Mouse (Mus musculus): ENCODE measurements around the gene Klrg1.

Klrg1 gene

DNA sequence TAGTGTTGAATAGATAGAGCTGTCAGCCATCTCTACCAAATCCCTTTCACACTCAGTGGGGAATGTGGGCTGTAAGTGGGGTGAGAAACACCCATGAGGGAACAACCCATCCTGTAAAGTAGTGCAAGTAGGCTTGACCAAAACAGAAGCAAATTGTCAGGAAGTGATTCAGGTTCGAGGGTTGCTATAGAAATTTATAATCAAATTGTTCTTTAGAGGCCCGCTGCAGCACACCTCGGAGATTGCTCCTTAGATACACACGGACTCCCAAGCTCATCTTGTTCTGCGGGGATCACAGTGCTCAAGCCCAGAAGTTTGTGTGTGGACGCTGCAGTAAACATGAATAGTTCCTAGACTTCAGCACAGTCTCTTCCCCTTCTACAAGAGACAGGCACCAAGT is at the start of gene Klrg1:
Gene Klrg1, minus strand, starts transcription at position 101 of the 400 bp plus-strand sequence.
- DNase-seq (ENCODE audit: low spot score in 2 of 2): no peak

DNA sequence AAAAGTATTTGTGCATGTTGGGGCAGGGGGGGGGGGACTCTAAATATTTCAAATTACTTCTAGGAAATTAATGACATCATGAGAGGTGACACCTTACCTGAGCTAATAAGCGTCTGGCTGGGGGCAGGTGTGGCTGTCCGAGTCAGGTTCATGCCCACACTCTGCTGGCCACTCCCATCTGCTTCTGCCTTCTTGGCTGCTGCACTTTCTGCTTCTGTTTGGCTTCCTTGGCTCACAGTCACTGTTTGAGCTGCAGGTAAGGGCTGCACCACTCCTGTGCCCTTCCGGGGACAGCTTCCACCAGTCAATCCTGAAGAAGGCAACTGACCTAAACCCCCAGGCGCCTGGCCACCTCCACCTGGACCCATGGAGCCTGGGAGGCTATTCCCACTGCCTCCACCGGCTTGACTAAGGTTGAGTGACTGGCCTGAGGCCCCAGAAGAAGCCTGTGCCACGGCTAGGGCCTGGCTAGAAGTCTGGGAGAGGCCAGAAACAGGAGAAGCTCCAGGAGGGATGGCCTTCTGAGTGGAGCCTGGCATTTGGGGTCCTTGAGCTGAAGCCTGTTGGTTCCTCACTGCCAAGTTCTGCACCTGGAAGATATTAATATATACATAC is 42.8 kb upstream of the Klrg1 start:
- DNase-seq (ENCODE audit: low spot score in 2 of 2): no peak

DNA sequence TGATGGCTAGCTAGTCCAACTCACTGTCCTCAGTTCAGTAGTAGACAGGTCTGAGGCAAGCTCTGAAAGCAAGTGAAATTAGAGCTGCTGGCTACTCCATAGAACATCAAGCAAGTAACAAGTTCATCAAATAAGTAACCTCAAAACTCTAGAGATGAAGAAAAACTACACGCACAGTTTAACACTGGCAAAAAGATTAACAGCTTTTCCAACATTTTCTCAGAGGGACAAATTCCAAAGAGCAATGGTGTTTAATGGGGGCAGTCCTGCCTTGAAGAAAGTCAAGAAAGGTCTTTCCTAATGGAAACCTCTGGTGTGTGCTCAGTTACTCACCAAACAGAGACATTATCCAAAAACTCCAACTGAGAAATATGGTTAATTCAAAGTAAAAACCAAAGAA is 36.0 kb upstream of the Klrg1 start:
- DNase-seq (ENCODE audit: low spot score in 2 of 2): no peak

DNA sequence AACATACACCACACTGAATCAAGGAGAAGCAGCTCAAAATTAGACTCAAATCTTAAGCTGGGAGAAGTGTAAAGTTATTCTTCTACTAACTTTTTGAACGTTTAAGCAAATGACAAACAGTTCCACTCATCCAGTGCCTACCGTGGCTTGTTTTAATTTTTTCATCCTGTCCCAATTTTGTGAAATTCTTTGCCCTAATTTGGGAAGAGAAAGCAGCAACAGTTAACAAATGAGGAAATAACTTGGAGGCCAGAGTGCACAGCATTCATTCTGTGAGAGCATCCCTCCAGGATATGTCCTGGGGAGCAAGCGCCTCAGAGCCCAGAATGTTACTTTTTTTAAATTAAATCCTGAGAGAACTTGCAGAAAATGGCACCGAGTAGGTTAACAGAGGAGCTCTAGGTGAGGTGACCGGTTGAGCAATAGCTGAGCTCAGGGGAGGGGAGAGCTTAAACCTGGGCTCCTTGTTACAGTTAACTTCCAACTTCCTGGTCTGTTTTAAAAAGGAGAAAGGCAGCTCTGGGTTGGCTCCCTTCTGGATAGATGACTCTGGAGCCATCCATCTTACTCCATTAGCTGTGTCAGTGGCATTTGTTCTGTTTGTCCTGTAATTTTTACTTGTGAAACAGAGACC is 27.6 kb upstream of the Klrg1 start:
- no peak for DNase-seq (ENCODE audit: low spot score in 2 of 2)

DNA sequence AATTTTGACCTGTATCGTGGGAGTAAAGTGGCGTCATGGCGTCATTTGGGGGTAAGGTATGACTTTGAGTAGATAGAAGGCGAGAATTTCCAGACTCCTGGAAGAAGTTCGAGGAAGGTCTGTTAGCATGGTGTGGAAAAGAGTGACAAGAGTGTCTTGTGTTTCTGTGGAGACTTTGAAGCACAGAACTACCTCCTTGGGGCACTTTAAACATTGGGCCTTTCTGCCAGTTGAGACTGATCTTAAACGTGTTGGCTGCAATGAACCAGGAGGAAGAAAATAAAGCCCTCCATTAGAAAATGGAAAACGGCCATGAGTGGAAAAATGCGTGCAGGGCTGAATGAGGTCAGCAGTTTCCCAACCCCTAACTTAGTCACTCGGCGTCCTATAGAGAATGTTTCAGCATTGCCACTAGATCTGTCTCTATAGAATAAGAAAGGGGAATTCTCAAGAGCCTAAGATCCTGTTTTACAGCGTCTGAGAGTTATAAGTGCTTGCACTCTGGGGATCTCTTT is 26.8 kb upstream of the Klrg1 start:
- DNase-seq (ENCODE audit: low spot score in 2 of 2): no peak

DNA sequence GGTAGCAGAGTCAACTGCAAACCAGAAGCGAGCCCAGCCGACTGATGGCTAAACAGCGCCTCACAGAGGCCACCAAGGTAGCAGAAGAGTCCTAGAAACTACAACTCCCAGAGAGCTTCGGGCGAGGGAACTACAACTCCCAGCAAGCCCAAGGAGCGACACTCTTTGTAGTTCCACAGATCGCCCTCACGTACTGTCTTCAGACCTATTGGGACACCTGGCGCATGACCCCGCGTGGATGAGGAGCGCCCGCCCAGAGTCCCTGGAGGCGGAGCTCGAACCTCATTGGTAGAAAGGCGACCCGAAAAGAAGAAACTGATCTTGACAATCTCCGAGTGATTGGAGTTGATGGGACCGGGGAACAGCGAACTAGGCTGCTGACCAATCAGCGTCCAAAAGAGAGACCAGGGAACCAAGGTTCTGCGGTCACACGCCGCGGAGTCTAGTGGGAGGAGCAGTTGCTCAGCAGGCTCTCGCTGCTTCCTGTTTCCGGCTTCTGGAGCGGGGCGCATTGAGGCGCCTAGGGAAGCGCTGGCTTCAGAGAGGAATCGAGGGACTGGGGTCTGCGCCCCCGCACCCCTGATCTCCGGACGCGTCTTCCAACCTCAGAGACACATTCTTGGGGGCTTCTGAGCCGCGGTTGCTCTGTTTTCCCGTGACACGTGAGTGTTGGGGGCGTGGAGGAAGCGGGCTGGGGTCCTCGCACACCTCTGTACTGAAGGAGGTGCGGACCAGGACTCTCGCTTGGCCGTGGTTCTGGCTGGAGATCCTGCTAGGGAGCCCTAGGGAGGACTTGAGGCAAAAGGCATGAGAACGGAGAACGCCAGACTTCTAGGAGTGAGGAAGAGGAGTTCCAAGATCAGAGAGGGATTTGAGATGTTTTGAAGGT is 26.1 kb upstream of the Klrg1 start, which contains the start of gene M6pr:
Gene M6pr, plus strand, starts transcription at position 216 of the 889 bp plus-strand sequence.
- peak; percentile 90 to 96 for DNase-seq (ENCODE audit: low spot score in 2 of 2)

DNA sequence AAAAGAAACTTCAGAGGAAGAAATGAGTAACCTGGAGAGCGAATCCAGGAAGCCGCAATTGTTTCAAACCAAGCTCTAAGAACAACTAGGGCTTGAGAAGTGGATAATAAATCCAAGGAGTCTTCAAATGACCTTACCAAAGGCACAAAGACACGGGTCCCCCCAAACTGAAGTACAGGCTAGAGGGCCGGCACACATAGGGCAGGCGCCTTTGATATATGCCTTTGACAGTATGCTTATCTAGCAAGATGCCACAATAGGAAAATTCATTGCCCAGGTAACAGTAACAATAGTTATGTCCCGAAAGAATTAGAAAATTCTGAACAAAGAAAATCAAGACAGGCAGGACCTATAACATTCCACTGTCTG is 25.4 kb upstream of the Klrg1 start:
- DNase-seq (ENCODE audit: low spot score in 2 of 2): no peak

DNA sequence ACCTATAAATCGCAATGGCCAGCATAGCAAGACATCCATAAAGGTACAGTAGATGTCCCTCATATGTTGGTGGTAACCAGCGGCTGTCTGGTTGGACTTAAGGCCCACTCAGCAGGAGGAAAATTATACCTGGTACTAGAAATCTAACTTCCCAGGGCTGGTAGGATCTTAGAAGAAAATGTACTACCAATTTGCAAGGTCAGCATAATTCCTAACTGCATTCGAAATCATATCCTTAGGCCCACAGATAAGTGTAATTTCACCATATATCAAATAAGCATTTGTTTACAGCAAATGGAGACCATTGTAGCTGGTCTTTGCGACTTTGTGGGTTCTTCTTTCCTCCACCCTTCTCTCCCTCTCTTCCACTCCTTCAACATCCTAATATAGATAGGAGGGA is 24.0 kb upstream of the Klrg1 start:
- no peak for DNase-seq (ENCODE audit: low spot score in 2 of 2)

DNA sequence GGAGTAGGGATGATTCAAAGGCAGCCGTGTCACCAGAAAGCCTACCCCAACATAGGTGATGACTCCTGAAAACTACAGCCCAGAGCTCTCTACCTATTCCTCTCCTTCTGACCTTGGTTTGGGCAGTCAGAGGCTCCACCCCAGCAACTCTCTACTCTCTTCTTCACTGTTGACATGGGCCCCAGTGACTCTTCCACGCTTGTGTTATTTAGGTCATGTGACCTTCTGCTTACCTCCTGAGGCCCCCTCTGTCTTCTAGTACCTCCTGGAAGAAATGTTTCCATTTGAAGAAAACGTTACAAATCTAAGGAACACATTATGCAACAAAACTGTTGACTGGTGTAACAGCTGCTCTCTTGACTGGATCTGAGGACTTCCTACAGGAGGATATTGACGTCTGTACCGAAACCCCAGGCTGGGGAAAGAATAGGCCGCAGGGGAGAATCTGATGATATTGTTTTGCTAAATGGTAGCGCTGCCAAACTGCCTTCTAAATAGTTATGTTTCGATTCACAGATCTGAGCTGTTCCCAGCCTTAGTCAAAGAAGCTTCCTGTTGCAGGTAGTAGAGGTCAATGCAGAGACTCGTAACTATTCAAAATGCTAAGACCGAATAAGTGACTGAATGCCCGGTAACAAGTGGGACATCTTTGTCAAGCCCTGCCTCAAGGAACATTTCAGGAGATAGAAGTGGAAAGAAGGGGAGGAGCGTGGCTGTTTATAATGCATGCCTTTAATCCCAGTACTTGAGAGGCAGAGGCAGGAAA is 22.3 kb upstream of the Klrg1 start:
- no peak for DNase-seq (ENCODE audit: low spot score in 2 of 2)

DNA sequence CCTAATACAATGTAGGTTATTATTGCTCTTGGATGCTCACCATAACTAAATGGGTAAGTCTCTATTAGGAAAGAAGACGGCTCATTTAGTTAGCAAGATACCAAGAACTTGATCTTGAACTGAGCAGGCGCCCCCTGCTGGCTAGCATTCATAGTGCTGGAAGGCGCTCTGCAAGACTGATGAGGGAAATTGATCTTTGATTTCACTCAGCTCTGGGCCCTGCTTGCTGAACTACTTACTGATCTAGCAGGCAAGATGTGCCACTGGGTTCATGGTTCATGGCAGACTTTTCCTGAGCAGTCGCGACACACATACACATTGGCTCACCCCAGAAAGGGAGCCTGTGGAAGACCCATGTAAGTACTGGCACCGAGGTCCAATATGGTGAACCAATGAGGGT is 21.7 kb upstream of the Klrg1 start:
- DNase-seq (ENCODE audit: low spot score in 2 of 2): peak; percentile 43 to 82

DNA sequence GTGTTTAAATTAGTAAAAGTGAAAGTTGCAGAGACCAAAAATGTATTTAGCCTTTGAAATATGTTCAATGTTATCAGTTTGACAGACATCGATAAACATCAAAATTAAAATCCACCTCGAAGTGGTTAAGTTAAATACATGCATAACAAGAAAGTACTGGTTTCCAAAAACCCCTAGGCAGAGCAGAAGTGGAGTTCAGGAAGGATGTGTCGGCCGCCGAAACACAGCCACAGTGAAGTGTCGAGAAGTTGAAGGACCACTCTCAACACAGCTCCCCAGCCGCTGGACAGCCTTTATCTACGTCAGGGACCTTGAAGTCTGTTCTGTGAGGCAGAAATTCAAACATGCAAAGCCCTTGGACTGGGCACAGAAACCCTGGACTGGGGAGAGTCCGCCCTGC is 20.8 kb upstream of the Klrg1 start:
- DNase-seq (ENCODE audit: low spot score in 2 of 2): no peak

DNA sequence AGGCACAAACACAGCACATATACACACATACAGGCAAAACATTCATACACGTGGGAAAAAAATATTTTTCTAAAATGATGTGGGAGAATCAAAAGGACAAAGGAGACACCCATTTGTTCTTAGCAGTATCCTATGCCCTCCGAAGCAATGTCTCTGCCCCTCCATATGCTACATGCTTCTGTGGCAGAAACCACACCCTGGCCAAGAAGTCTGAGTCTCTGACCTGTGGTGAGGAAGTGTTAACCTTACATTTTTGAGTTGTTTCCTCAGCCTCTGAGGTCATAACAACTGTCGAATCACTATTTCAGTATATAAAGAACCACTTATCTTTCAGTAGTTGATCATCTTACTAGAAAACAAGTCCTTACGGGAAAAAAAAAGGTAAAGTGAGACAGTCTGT is 20.0 kb upstream of the Klrg1 start:
- no peak for DNase-seq (ENCODE audit: low spot score in 2 of 2)

DNA sequence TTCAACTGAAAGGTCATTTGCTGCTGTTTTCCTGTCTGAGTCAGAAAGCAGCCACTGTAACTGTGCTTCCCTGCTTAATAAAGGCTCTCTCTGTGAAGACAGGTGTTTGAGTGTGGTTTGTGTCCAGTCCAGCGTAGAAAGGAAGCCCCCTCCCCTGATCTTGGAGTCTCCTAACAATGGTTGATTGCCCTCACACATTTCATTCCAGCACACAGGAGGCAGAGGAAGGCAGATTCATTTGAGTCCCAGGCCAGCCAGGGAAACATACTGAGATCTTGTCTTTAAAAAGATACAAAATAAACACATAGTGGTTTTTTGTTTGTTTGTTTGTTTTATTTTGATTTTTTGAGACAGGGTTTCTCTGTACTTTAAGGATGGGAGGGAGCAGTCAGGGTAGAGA is 19.4 kb upstream of the Klrg1 start:
- DNase-seq (ENCODE audit: low spot score in 2 of 2): no peak

DNA sequence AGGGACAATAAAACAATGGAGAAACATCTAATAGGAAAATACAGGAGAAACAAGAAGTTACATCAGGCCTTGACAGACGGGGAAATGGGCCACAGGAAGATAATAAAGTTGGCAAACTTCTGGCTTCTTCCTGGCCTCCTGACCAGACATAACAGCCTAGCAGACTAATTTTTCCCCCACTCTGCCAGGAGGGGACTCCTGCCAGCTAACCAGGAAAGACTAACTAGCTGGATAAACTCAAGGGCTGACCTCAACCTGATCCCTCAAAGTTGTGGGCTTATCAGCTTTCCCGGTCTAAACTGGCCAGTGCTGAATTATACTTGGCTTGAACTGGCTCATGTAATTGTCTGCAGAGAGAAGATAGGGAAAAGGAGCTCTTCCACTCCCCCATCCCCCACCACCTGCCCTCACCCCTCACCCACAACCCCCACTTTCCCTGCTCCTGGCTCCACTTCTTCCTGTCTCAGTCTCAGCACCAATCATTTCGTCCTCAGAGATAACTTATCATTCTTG is 17.0 kb upstream of the Klrg1 start:
- no peak for DNase-seq (ENCODE audit: low spot score in 2 of 2)

DNA sequence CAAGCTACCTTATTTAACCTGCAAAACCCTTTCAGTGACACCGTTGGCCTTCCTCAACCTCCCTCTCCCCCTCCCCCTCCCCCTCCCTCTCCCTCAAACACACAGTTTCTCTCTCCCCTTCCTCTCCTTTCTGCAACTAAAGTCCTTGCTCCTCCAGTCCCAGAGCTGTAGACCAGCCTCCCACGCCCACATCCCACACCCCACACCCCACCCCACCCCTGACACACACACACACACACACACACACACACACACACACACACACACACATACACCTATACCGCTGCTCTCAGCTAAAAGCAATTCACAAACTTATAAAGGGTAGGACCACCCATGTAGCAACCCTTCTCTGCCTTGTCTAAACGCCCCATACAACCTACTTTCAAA is 15.5 kb upstream of the Klrg1 start:
- DNase-seq (ENCODE audit: low spot score in 2 of 2): no peak

DNA sequence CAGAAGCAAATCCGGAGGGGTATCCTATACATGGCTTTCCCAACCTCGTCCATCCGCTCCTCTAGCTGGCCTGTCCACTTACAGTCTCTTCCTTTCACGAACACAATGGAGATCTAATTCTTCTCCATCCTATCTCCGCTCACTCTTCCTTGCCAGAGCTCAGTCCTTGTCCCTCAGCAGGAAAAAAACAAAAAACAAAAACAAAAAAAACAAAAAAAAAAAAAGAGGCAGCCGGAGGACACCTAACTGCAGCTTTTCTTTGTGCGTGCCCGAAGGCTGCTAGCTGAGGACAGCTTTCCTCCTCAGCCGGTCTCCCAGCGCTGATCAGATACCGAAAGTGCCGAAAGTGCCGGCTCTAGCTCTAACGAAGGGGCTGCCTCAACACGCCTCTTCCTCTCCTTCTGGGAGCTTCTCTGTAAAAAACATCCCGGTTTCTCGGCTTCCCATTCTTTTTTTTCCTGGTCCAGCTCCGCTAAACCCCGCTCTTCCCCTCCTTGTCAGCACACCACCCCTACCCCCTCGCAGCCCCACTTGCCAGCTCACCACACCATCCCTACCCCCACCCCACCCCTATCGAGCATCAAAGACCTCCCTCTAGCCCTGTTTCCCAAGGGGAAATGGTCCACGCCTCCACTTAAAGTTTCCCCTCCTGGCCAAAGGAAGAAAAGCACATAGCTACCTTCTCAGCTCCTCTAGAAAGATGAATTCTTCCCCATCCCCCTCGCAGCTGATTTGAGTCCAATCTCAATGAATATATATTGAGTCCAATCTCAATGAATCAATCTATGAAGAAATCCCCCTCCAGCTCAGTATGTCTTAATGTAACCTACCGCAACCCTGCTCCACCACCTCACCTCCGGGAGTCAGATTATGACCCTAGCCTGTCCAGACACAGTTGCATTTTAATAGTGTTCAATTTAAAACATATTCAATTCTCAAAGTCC is 14.9 kb upstream of the Klrg1 start:
- DNase-seq (ENCODE audit: low spot score in 2 of 2): no peak

DNA sequence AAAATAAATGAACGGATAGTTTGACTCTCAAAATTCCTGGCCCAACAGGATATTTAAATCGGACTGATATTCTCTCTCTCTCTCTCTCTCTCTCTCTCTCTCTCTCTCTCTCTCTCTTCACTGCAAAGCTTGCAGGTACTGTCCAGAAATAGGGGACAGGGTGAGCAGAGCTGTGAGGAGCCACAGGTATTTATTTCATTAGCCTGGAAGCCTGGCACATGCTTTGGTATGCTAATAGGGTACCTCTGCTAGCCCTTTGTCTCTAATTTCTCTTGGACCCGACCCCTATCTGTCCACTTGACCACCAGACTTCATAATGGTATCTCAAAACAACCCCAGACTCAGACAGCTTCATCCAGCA is 14.2 kb upstream of the Klrg1 start:
- no peak for DNase-seq (ENCODE audit: low spot score in 2 of 2)

DNA sequence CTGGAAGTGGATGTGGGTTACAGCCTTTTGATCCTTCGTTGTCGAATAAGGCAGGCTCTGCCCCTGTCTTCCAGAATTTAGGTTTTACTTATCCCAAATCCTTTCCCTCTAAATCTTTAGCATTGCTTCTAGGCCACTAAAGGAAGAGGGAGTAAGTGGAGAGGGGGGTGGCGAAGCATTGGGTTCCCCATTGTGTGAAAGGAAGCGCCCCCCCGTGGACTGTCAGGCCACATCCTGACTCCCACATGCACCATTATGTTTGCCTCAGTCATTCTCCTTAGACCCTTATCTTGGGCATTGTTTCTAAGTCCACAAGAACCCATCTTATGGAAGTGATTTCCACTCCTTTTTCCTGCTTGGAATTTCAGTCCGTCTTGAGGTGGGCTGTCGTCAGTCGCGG is 12.6 kb upstream of the Klrg1 start:
- DNase-seq (ENCODE audit: low spot score in 2 of 2): no peak

DNA sequence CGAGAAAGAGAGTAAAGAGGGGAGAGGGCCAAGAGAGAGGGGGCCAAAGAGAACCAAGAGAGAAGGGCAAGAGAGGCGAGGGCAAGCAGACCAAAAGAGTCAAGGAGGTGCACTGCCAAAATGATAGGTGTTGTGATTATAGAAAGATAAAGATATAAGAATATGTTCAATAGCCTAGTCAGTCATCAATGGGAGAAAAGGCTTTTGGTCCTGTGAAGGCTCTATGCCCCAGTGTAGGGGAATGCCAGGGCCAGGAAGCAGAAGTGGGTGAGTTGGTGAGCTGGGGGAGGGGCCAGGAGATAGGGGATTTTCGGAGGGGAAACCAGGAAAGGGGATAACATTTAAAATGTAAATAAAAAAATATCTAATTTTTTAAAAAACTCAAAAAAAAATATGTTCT is 11.6 kb upstream of the Klrg1 start:
- no peak for DNase-seq (ENCODE audit: low spot score in 2 of 2)

DNA sequence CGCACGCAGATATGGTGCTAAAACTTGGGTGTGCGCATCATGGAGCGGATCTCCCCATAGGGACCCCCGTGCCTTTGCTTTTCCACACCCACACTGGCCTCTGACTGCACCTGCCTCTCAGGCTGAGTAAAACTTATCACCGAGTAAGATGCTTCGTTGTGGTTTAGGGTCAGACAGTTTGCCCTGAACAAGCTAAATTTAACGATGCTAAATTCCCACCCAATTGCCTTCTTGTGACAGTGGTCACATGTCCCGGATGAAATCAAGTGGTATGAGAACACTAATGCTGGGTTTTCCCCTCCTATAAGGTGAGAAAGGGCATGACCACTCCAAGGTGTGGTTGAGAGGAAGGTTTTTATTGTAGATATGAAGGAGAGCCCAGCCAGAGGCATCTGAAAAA is 11.1 kb upstream of the Klrg1 start:
- DNase-seq (ENCODE audit: low spot score in 2 of 2): no peak

DNA sequence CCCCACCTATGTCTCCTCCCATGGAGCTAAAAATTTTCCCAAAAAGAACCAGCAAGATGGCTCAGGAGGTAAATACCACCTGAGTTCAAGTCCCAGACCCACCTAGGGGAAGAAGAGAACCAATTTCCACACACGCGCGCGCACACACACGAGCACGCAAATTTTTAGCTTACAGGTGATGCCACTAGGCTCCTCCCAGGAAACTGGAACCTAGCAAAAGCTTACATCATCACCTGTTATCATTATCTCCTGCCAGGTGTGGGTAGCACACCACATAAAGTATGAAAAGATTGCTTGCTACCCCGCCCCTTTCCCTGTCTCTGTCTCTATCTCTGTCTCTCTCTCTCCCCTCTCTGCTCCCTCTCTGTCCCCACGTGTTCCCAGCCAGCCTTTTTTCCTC is 10.4 kb upstream of the Klrg1 start:
- no peak for DNase-seq (ENCODE audit: low spot score in 2 of 2)
